Mouse (Mus musculus) kidney, embryonic 16.5 days (tissue): ENCODE measurements around the gene Abca13. TPM values are rescaled to one million over a fixed set of nuclear protein-coding genes. Genes with fewer than 3 reads are reported as not detected.

Source experiments
- ATAC-seq: fragments of 200-750 bp; cut with Nextera tagmentation; 2 replicates; pipeline ENCODE4 v1.8.0; 2017; ENCODE audit warnings: moderate TSS enrichment; ENCODE audit not compliant: low FRiP score, low TSS enrichment
- H3K27ac ChIP-seq: fragments of 300-500 bp; sonication (generic); 2 replicates; pipeline ENCODE4 v1.5.1; 2014; ENCODE audit warnings: low read length
- H3K27me3 ChIP-seq: fragments of 300-500 bp; sonication (generic); 2 replicates; pipeline ENCODE4 v1.6.1; 2014; ENCODE audit warnings: low read length, control low read depth, mixed read lengths; ENCODE audit not compliant: insufficient read depth
- H3K36me3 ChIP-seq: fragments of 300-500 bp; sonication (generic); 2 replicates; pipeline ENCODE4 v1.6.1; 2014; ENCODE audit warnings: low read length, control low read depth, mixed read lengths; ENCODE audit not compliant: insufficient read depth
- H3K4me1 ChIP-seq: fragments of 300-500 bp; sonication (generic); 2 replicates; pipeline ENCODE4 v1.6.1; 2014; ENCODE audit warnings: low read length, control low read depth, mixed read lengths; ENCODE audit not compliant: insufficient read depth
- H3K4me2 ChIP-seq: fragments of 300-500 bp; sonication (generic); replicated peaks from 2 replicates; pipeline ENCODE4 v1.6.1; 2014; ENCODE audit warnings: low read depth, low read length
- H3K4me3 ChIP-seq: fragments of 300-500 bp; sonication (generic); 2 replicates; pipeline ENCODE4 v1.5.1; 2014; ENCODE audit warnings: mild to moderate bottlenecking, low read length
- H3K9ac ChIP-seq: fragments of 300-500 bp; sonication (generic); replicated peaks from 2 replicates; pipeline ENCODE4 v1.6.1; 2014; ENCODE audit warnings: low read length
- H3K9me3 ChIP-seq: fragments of 300-500 bp; sonication (generic); 2 replicates; pipeline ENCODE4 v1.6.1; 2016; ENCODE audit warnings: low read length, control low read depth
- WGBS: fragments of 180-500 bp; shearing (Covaris S2); extraction: QIAGEN DNeasy Blood & Tissue Kit; methylation state at CpG from one replicate; pipeline ENCODE4 v1.1.7; 2014; 5-methylcytosine and 5-hydroxymethylcytosine counted together
- polyA plus RNA-seq: library from polyadenylated mRNA; unstranded; fragments of >200 nt; fragmentation: Nextera tagmentation; extraction: Ambion mirVana; gene quantifications from 2 replicates; pipeline ENCODE4 v1.2.1, GENCODE M21; 2015

Gene Abca13
- polyA plus RNA-seq, 1 experiment from 2014 or later = 0.36 TPM

- Histone ChIP-seq H3K4me1 (no peaks in the 10 kb centered on the region), H3K9me3 (no peaks in the 10 kb centered on the region), H3K4me3 (no peak overlapping the region), H3K9ac (no peak overlapping the region), H3K27ac (no peak overlapping the region), H3K4me2 (no peak overlapping the region), H3K36me3 (no peaks in the 10 kb centered on the region), H3K27me3 (no peaks in the 10 kb centered on the region)
- no peak for ATAC-seq
- WGBS = 83% methylated on average over 2 of the region's 2 CpGs
These were observed 493.2 kb downstream of the Abca13 start for GRCm38 (mm10) chr11:9684952-9685351.

DNA sequence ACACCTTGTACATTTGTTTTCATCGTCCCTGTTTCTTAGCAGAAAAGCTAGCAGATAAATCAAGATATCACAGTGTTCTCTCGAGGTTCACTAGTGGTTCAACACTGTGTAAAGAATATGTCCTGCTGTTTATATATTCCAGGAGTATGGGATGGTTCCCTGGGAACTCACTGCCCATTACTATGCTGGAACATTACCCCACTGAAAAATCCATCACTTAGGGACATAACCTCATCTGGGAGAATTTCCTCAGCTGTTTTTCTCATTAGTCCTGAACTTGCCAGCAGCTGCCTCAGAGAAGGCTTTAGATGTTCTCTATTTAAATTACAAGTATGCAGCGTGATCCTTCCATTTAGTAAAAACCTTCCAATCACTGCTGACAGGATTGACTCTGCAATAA is 513.4 kb downstream of the Abca13 start:
- H3K4me1 ChIP-seq = no peaks in the 10 kb centered on the region
- no peak overlapping the region for H3K4me3 ChIP-seq
- no peaks in the 10 kb centered on the region for H3K36me3 ChIP-seq
- H3K9ac ChIP-seq = no peak overlapping the region
- H3K4me2 ChIP-seq = no peak overlapping the region
- 27% methylated on average over 3 of the region's 3 CpGs for WGBS
- no peaks in the 10 kb centered on the region for H3K27me3 ChIP-seq
- no peak for ATAC-seq
- H3K27ac ChIP-seq = no peak overlapping the region
- no peaks in the 10 kb centered on the region for H3K9me3 ChIP-seq

GRCm38 (mm10) chr11:9727810-9728490 is 536.2 kb downstream of the Abca13 start:
- 82% methylated on average over 2 of the region's 2 CpGs for WGBS
- no peak overlapping the region for H3K9ac ChIP-seq
- H3K9me3 ChIP-seq = no peaks in the 10 kb centered on the region
- H3K36me3 ChIP-seq = no peaks in the 10 kb centered on the region
- no peak for ATAC-seq
- H3K27ac ChIP-seq = no peak overlapping the region
- no peak overlapping the region for H3K4me2 ChIP-seq
- no peaks in the 10 kb centered on the region for H3K4me1 ChIP-seq
- no peaks in the 10 kb centered on the region for H3K27me3 ChIP-seq
- H3K4me3 ChIP-seq = no peak overlapping the region

DNA sequence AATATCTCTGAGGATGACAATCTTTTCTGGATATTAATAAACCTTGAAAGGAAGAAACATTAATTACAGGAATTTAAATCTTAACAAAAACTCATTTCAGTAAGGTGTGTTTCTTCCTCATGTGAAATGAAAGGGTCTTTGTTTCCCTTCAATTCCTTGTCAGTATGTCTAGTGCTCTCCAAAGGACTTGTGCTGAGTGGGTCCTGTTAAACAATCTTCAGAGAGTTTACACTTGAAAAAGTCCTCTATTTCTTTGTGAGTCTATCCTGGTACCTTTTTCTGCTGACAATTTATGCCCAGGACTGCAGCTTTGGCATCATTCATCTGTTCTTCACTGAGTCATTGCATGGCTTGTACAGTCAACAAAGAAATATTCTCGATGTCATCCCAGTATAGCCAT is 539.6 kb downstream of the Abca13 start:
- ATAC-seq = no peak
- Histone ChIP-seq H3K9me3 (no peaks in the 10 kb centered on the region), H3K4me2 (no peak overlapping the region), H3K4me3 (no peak overlapping the region), H3K27me3 (no peaks in the 10 kb centered on the region), H3K36me3 (no peaks in the 10 kb centered on the region), H3K4me1 (no peaks in the 10 kb centered on the region), H3K9ac (no peak overlapping the region), H3K27ac (no peak overlapping the region)
- 78% methylated on average over 1 of the region's 1 CpGs for whole genome bisulfite sequencing

Other genes with a start within 250 kb of the Abca13 start
- 0.13 and 0.45 TPM in 2 replicates for gene Pkd1l1, start 218.7 kb upstream of the Abca13 start, polyA plus RNA-seq
- 20.5 and 23.3 TPM in 2 replicates for gene Hus1, start 180.8 kb upstream of the Abca13 start, polyA plus RNA-seq
- 5.2 and 6.1 TPM in 2 replicates for gene Gm11992, start 143.3 kb upstream of the Abca13 start, polyA plus RNA-seq
- gene Sun3, start 143.0 kb upstream of the Abca13 start, polyA plus RNA-seq = 0.19 and 0.26 TPM in 2 replicates
- 16.0 and 16.1 TPM in 2 replicates for gene Upp1, start 73.8 kb upstream of the Abca13 start, polyA plus RNA-seq